Mouse (Mus musculus) thymus, adult 2 months (tissue): Measurements from ENCODE around the gene Bahcc1. TPM values are rescaled to one million over a fixed set of nuclear protein-coding genes. Genes with fewer than 3 reads are reported as not detected.

Experiments
- DNase-seq: peaks from one replicate; pipeline ENCODE4 v3.0.0; 2021
- H3K27ac ChIP-seq: fragments of 200-500 bp; 2 replicates; pipeline ENCODE4 v1.5.1; 2012; ENCODE audit warnings: low read length, control low read depth; ENCODE audit not compliant: control insufficient read depth, insufficient read depth
- H3K27me3 ChIP-seq: fragments of 200-500 bp; 2 replicates; pipeline ENCODE4 v1.6.1; 2012; ENCODE audit warnings: mild to moderate bottlenecking, low read length, moderate library complexity, mixed read lengths; ENCODE audit not compliant: control insufficient read depth, insufficient read depth
- H3K36me3 ChIP-seq: fragments of 200-500 bp; 2 replicates; pipeline ENCODE4 v1.6.1; 2012; ENCODE audit warnings: mild to moderate bottlenecking, low read length, moderate library complexity; ENCODE audit not compliant: control insufficient read depth, insufficient read depth
- H3K4me1 ChIP-seq: fragments of 200-500 bp; replicated peaks from 2 replicates; pipeline ENCODE4 v1.6.1; 2012; ENCODE audit warnings: low read length; ENCODE audit not compliant: control insufficient read depth, insufficient read depth
- H3K4me3 ChIP-seq: fragments of 200-500 bp; 2 replicates; pipeline ENCODE4 v1.5.1; 2012; ENCODE audit warnings: mild to moderate bottlenecking, low read length, control low read depth, moderate library complexity; ENCODE audit not compliant: control insufficient read depth, insufficient read depth
- CTCF ChIP-seq: fragments of 200-500 bp; IDR thresholded peaks from 2 replicates; pipeline ENCODE4 v1.5.1; 2012; ENCODE audit warnings: mild to moderate bottlenecking, control low read depth, low read length, moderate library complexity, borderline replicate concordance; ENCODE audit not compliant: control insufficient read depth, poor library complexity, insufficient read depth; ENCODE audit errors: extremely low read depth
- POLR2A ChIP-seq: fragments of 200-500 bp; IDR thresholded peaks from 2 replicates; pipeline ENCODE4 v1.6.1; 2012; ENCODE audit warnings: mild to moderate bottlenecking, low read length, control low read depth, moderate library complexity; ENCODE audit not compliant: control insufficient read depth, poor library complexity, insufficient read depth; ENCODE audit errors: extremely low read depth
- WGBS: fragments of 180-500 bp; shearing (Covaris S2); methylation state at CpG from one replicate; pipeline ENCODE4 v1.1.7; 2018; 5-methylcytosine and 5-hydroxymethylcytosine counted together
- polyA plus RNA-seq: library from polyadenylated mRNA; depleted of rRNA; stranded (reverse); fragments of >200 nt; gene quantifications from 2 replicates; pipeline ENCODE4 v1.2.3, GENCODE M21; 2012

Gene Bahcc1
- polyA plus RNA-seq, 1 experiment, result 11.0 TPM

- TF ChIP-seq POLR2A (no peak), CTCF (no peak)
- Histone ChIP-seq H3K4me3 (peak overlapping the region; percentile 73), H3K36me3 (no peaks in the 10 kb centered on the region), H3K27me3 (no peaks in the 10 kb centered on the region; the same call in 1 of the 2 replicates), H3K27ac (no peak overlapping the region), H3K4me1 (peaks cover 41% of the 10 kb centered on the region)
- under 1% methylated on average over 96 of the region's 96 CpGs for WGBS
- peak; percentile 30 for DNase-seq
These were observed 3.9 kb downstream of the Bahcc1 start for GRCm38 (mm10) chr11:120236438-120237165.

DNA sequence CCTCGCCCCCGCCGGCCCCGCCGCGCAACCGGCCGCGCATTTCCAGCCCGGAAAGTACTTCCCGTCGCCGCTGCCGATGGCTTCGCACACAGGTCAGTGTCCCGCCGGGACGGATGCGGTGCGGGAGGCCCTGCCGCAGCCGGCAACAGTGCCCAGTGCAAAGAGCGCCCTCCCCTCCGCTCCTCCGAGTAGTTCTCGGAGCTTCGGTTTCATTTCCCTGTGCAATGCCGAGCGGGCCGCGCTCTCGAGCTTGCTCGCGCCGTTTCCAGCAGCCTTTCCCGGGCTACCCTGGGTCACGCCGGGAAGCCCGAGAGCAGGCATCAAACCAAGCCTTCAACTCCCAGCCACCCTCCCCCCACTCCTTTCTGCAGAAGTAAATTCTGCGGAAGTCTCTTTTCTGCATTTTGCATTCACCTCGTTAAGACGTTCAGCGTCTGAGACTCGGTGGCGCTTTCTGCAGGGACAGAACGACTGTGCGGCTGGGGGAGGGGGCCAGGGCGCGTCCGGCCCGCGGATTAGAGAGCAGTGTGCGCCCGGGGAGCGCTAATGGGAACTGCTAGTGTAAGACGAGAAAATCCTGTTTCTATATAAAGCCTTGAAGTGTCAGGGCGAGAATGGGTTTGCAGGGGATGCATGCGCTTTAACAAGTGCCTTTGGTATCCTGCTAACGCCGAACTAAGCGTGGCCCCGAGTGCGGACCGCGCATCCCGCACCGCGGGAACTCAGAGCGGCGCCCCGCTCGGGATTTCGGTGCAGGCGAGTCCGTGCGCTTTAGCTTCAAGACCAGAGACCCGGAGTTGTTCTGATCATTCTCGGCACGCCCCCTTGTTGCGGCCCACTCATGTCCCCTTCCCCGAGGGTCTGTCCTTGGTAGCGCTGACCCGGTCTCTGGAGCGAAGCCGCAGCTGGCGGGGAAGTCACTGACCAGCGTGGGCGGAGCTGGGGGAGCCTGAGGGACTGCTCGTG is 4.7 kb downstream of the Bahcc1 start:
- H3K27ac ChIP-seq, result no peak overlapping the region; the same call in 1 of the 2 replicates
- H3K4me3 ChIP-seq, result peak overlapping the region; percentile 73
- H3K4me1 ChIP-seq, result peaks cover 37% of the 10 kb centered on the region
- H3K27me3 ChIP-seq, result no peaks in the 10 kb centered on the region; the same call in 1 of the 2 replicates
- 3% methylated on average over 89 of the region's 89 CpGs for WGBS
- H3K36me3 ChIP-seq, result no peaks in the 10 kb centered on the region
- peak; percentile 56 for DNase-seq
- TF ChIP-seq POLR2A, result no peak
- TF ChIP-seq CTCF, result 0 out of 2 replicates have a peak, but pooled peaks have one; percentile 12

GRCm38 (mm10) chr11:120238306-120238705 is 5.6 kb downstream of the Bahcc1 start:
- H3K27ac ChIP-seq, result no peak overlapping the region
- peaks cover 35% of the 10 kb centered on the region for H3K4me1 ChIP-seq
- H3K4me3 ChIP-seq, result no peak overlapping the region
- no peak for DNase-seq
- 83% methylated on average over 8 of the region's 8 CpGs for WGBS
- TF ChIP-seq POLR2A, result no peak
- no peak for TF ChIP-seq CTCF
- no peaks in the 10 kb centered on the region; the same call in 1 of the 2 replicates for H3K27me3 ChIP-seq
- H3K36me3 ChIP-seq, result no peaks in the 10 kb centered on the region

GRCm38 (mm10) chr11:120238751-120239359 is 6.1 kb downstream of the Bahcc1 start:
- no peak for DNase-seq
- no peaks in the 10 kb centered on the region for H3K36me3 ChIP-seq
- no peaks in the 10 kb centered on the region; the same call in 1 of the 2 replicates for H3K27me3 ChIP-seq
- H3K4me3 ChIP-seq, result no peak overlapping the region
- WGBS, result 56% methylated on average over 8 of the region's 8 CpGs
- no peak for TF ChIP-seq CTCF
- TF ChIP-seq POLR2A, result no peak
- H3K4me1 ChIP-seq, result peaks cover 30% of the 10 kb centered on the region
- no peak overlapping the region for H3K27ac ChIP-seq

- Histone ChIP-seq H3K27ac (no peak overlapping the region), H3K4me1 (peaks cover 25% of the 10 kb centered on the region), H3K27me3 (no peaks in the 10 kb centered on the region; the same call in 1 of the 2 replicates), H3K36me3 (no peaks in the 10 kb centered on the region), H3K4me3 (no peak overlapping the region)
- WGBS, result 75% methylated on average over 11 of the region's 11 CpGs
- DNase-seq, result no peak
- no peak for TF ChIP-seq POLR2A
- no peak for TF ChIP-seq CTCF
These were observed 6.8 kb downstream of the Bahcc1 start for GRCm38 (mm10) chr11:120239581-120239991.

DNA sequence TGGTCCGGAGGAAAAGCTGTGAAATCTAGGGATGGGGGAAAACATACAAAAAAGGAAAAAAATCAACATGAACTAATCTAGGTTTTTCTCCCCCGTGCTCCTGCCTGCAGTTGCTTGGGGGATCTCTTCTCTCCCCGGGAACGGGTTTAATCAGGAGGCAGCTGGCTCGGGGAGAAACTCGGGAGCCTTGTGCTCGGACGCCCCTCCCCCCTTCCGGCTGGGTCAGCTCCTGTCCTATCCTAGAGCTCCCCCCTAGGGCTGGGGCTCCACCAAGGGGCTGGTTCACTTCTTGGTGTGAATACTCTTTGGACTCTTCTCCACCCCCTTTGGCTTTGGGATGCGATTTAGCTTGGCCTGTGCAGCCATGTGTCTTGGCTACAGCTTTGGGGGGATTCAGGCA is 7.5 kb downstream of the Bahcc1 start:
- Histone ChIP-seq H3K36me3 (no peaks in the 10 kb centered on the region), H3K4me1 (peaks cover 21% of the 10 kb centered on the region), H3K4me3 (no peak overlapping the region), H3K27me3 (no peaks in the 10 kb centered on the region; the same call in 1 of the 2 replicates), H3K27ac (no peak overlapping the region)
- DNase-seq, result no peak
- 77% methylated on average over 10 of the region's 10 CpGs for WGBS
- TF ChIP-seq POLR2A (no peak), CTCF (no peak)
